Mouse (Mus musculus) forebrain, embryonic 10.5 days (tissue): ENCODE results near the gene Fkbp15. TPM values are rescaled to one million over a fixed set of nuclear protein-coding genes. Genes with fewer than 3 reads are reported as not detected.

ENCODE experiments used
- DNase-seq: peaks from one replicate; pipeline ENCODE4 v3.0.0-alpha.2; 2017; ENCODE audit warnings: low spot score; ENCODE audit errors: extremely low spot score
- H3K27ac ChIP-seq: fragments of 300-500 bp; sonication (generic); 2 replicates; pipeline ENCODE4 v1.5.1; 2016; ENCODE audit warnings: mild to moderate bottlenecking
- H3K27me3 ChIP-seq: fragments of 300-500 bp; sonication (generic); 2 replicates; pipeline ENCODE4 v1.6.1; 2016; ENCODE audit warnings: mild to moderate bottlenecking; ENCODE audit not compliant: poor library complexity, severe bottlenecking
- H3K36me3 ChIP-seq: fragments of 300-500 bp; sonication (generic); replicated peaks from 2 replicates; pipeline ENCODE4 v1.6.1; 2016; ENCODE audit warnings: mild to moderate bottlenecking, moderate library complexity
- H3K4me1 ChIP-seq: fragments of 300-500 bp; sonication (generic); 2 replicates; pipeline ENCODE4 v1.6.1; 2016
- H3K4me3 ChIP-seq: fragments of 300-500 bp; sonication (generic); 2 replicates; pipeline ENCODE4 v1.5.1; 2016; ENCODE audit warnings: mild to moderate bottlenecking, moderate library complexity
- H3K9me3 ChIP-seq: fragments of 300-500 bp; sonication (generic); 2 replicates; pipeline ENCODE4 v1.6.1; 2016; ENCODE audit warnings: mild to moderate bottlenecking, moderate library complexity
- WGBS: fragments of 180-500 bp; shearing (Covaris S2); methylation state at CpG from one replicate; pipeline ENCODE4 v1.1.7; 2016; 5-methylcytosine and 5-hydroxymethylcytosine counted together
- polyA plus RNA-seq: library from polyadenylated mRNA; unstranded; fragments of >200 nt; fragmentation: Nextera tagmentation; extraction: Ambion mirVana; gene quantifications from 2 replicates; pipeline ENCODE4 v1.2.1, GENCODE M21; 2016

Gene Fkbp15
- polyA plus RNA-seq, 1 experiment from 2014 or later = 18.5 TPM

GRCm38 (mm10) chr4:62385439-62385838, 25.1 kb upstream of the Fkbp15 start:
- DNase-seq = no peak
- Histone ChIP-seq H3K36me3 (peaks cover 57% of the 10 kb centered on the region), H3K4me3 (no peak overlapping the region), H3K9me3 (no peaks in the 10 kb centered on the region), H3K27me3 (no peaks in the 10 kb centered on the region), H3K27ac (no peak overlapping the region), H3K4me1 (no peaks in the 10 kb centered on the region)
- WGBS = 97% methylated on average over 7 of the region's 7 CpGs

GRCm38 (mm10) chr4:62384159-62384558, 23.8 kb upstream of the Fkbp15 start:
- no peak overlapping the region for H3K4me3 ChIP-seq

GRCm38 (mm10) chr4:62383752-62384151, 23.4 kb upstream of the Fkbp15 start:
- no peak overlapping the region for H3K4me3 ChIP-seq
- no peaks in the 10 kb centered on the region for H3K9me3 ChIP-seq
- no peak for DNase-seq
- 89% methylated on average over 7 of the region's 7 CpGs for WGBS
- peaks cover 7% of the 10 kb centered on the region for H3K4me1 ChIP-seq
- H3K27me3 ChIP-seq = no peaks in the 10 kb centered on the region
- H3K36me3 ChIP-seq = peaks cover 40% of the 10 kb centered on the region
- no peak overlapping the region for H3K27ac ChIP-seq

More at GRCm38 (mm10) chr4:62384159-62384558, 23.8 kb upstream of the Fkbp15 start:
- Histone ChIP-seq H3K27me3 (no peaks in the 10 kb centered on the region), H3K27ac (no peak overlapping the region), H3K36me3 (peaks cover 44% of the 10 kb centered on the region), H3K9me3 (no peaks in the 10 kb centered on the region), H3K4me1 (peaks cover 3% of the 10 kb centered on the region)
- no peak for DNase-seq
- 93% methylated on average over 1 of the region's 1 CpGs for WGBS

GRCm38 (mm10) chr4:62383207-62383606, 22.9 kb upstream of the Fkbp15 start:
- no peak overlapping the region for H3K4me3 ChIP-seq
- DNase-seq = no peak
- WGBS = 88% methylated on average over 6 of the region's 6 CpGs
- H3K9me3 ChIP-seq = no peaks in the 10 kb centered on the region
- H3K4me1 ChIP-seq = peaks cover 12% of the 10 kb centered on the region
- no peak overlapping the region for H3K27ac ChIP-seq
- peaks cover 34% of the 10 kb centered on the region for H3K36me3 ChIP-seq
- no peaks in the 10 kb centered on the region for H3K27me3 ChIP-seq

- H3K4me1 ChIP-seq = peaks cover 12% of the 10 kb centered on the region
- H3K9me3 ChIP-seq = no peaks in the 10 kb centered on the region
- no peak overlapping the region for H3K4me3 ChIP-seq
- H3K27me3 ChIP-seq = no peaks in the 10 kb centered on the region
- no peak for DNase-seq
- WGBS = 91% methylated on average over 9 of the region's 9 CpGs
- H3K27ac ChIP-seq = no peak overlapping the region
- peaks cover 5% of the 10 kb centered on the region; the same call in 1 of the 2 replicates for H3K36me3 ChIP-seq
Measured at GRCm38 (mm10) chr4:62379724-62380381, 19.5 kb upstream of the Fkbp15 start.

- Histone ChIP-seq H3K9me3 (no peaks in the 10 kb centered on the region), H3K36me3 (no peaks in the 10 kb centered on the region), H3K27me3 (no peaks in the 10 kb centered on the region), H3K4me3 (no peak overlapping the region), H3K4me1 (peaks cover 25% of the 10 kb centered on the region), H3K27ac (no peak overlapping the region)
- 97% methylated on average over 2 of the region's 2 CpGs for WGBS
- no peak for DNase-seq
Measured at GRCm38 (mm10) chr4:62376123-62376522, 15.8 kb upstream of the Fkbp15 start.

- DNase-seq = no peak
- 95% methylated on average over 4 of the region's 4 CpGs for WGBS
Measured at GRCm38 (mm10) chr4:62374342-62374741, 14.0 kb upstream of the Fkbp15 start.

GRCm38 (mm10) chr4:62373668-62374067, 13.3 kb upstream of the Fkbp15 start:
- Histone ChIP-seq H3K4me3 (no peak overlapping the region), H3K27ac (no peak overlapping the region), H3K9me3 (no peaks in the 10 kb centered on the region), H3K4me1 (peaks cover 16% of the 10 kb centered on the region), H3K36me3 (no peaks in the 10 kb centered on the region), H3K27me3 (no peaks in the 10 kb centered on the region)
- 92% methylated on average over 7 of the region's 7 CpGs for WGBS
- no peak for DNase-seq

More at GRCm38 (mm10) chr4:62374342-62374741, 14.0 kb upstream of the Fkbp15 start:
- no peak overlapping the region for H3K4me3 ChIP-seq
- H3K36me3 ChIP-seq = no peaks in the 10 kb centered on the region
- no peaks in the 10 kb centered on the region for H3K9me3 ChIP-seq
- H3K27me3 ChIP-seq = no peaks in the 10 kb centered on the region
- peaks cover 23% of the 10 kb centered on the region for H3K4me1 ChIP-seq
- H3K27ac ChIP-seq = no peak overlapping the region

- 84% methylated on average over 9 of the region's 9 CpGs for WGBS
- Histone ChIP-seq H3K27me3 (no peaks in the 10 kb centered on the region), H3K4me3 (no peak overlapping the region), H3K27ac (no peak overlapping the region), H3K9me3 (no peaks in the 10 kb centered on the region), H3K36me3 (no peaks in the 10 kb centered on the region), H3K4me1 (peaks cover 13% of the 10 kb centered on the region)
- DNase-seq = no peak
Measured at GRCm38 (mm10) chr4:62372818-62373520, 12.6 kb upstream of the Fkbp15 start.

GRCm38 (mm10) chr4:62372410-62372809, 12.1 kb upstream of the Fkbp15 start:
- Histone ChIP-seq H3K36me3 (no peaks in the 10 kb centered on the region), H3K27ac (no peak overlapping the region), H3K9me3 (no peaks in the 10 kb centered on the region)

GRCm38 (mm10) chr4:62369091-62369490, 8.7 kb upstream of the Fkbp15 start:
- no peaks in the 10 kb centered on the region for H3K36me3 ChIP-seq
- H3K27me3 ChIP-seq = no peaks in the 10 kb centered on the region
- DNase-seq = no peak
- H3K4me3 ChIP-seq = no peak overlapping the region
- peaks cover 13% of the 10 kb centered on the region for H3K4me1 ChIP-seq
- no peak overlapping the region for H3K27ac ChIP-seq
- no peaks in the 10 kb centered on the region for H3K9me3 ChIP-seq
- 86% methylated on average over 3 of the region's 3 CpGs for WGBS

More at GRCm38 (mm10) chr4:62372410-62372809, 12.1 kb upstream of the Fkbp15 start:
- 30% methylated on average over 1 of the region's 1 CpGs for WGBS
- H3K4me3 ChIP-seq = no peak overlapping the region
- H3K4me1 ChIP-seq = peaks cover 13% of the 10 kb centered on the region
- no peak for DNase-seq
- no peaks in the 10 kb centered on the region for H3K27me3 ChIP-seq

- DNase-seq = no peak
- 92% methylated on average over 6 of the region's 6 CpGs for WGBS
- Histone ChIP-seq H3K4me3 (no peak overlapping the region), H3K27ac (no peak overlapping the region), H3K27me3 (no peaks in the 10 kb centered on the region), H3K9me3 (no peaks in the 10 kb centered on the region), H3K4me1 (peaks cover 11% of the 10 kb centered on the region), H3K36me3 (no peaks in the 10 kb centered on the region)
Measured at GRCm38 (mm10) chr4:62367586-62367985, 7.2 kb upstream of the Fkbp15 start.

- no peaks in the 10 kb centered on the region for H3K27me3 ChIP-seq
- H3K27ac ChIP-seq = no peak overlapping the region
- peaks cover 13% of the 10 kb centered on the region for H3K4me1 ChIP-seq
- no peak for DNase-seq
- WGBS = 89% methylated on average over 4 of the region's 4 CpGs
- no peak overlapping the region for H3K4me3 ChIP-seq
- no peaks in the 10 kb centered on the region for H3K36me3 ChIP-seq
- no peaks in the 10 kb centered on the region for H3K9me3 ChIP-seq
Measured at GRCm38 (mm10) chr4:62366291-62366690, 5.9 kb upstream of the Fkbp15 start.
